Mouse (Mus musculus) kidney, adult 8-10 months (tissue): ENCODE measurements around the gene Tox3.

ENCODE experiments used
- DNase-seq, 2 experiments: peaks; one replicate each; pipeline ENCODE4 v3.0.0; 2022

The Tox3 gene

DNA sequence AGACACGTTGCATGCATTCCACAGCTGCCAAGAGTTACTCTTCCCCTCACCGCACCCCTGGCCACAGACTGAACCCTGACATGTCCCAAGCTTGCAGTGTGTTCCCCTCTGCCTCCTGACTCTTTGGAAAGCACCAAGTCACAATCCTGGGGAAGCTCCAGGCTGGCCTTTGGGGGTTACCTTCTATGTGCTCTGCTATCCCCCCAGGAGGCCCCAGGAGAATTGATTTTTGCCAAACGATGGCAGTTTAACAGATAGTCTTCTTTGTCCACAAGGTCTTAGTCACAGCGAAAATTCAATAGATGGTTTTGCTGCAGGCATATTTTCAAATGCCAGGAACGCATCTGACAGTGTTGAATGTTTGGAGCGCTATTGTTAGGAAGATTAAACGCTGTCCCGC, 115.6 kb downstream of the Tox3 start:
- no peak for DNase-seq

DNA sequence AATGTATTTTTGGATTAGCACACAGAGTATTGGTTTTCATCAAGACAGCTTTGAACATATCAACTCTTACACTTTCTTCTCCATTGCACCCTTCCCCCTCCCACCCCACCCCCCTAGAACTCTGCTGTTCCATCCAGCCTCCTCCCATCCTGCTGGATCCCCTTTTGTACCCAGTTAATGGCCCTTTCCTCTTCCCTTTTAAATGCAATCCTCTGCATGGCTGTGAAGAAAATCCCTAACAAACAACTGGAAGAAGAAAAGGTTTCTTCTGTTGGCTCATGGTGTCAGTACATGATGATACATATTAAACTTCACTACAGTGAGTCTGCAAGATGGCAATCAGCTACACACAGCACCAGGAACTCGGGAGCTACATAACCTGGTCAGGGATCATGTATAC, 124.0 kb downstream of the Tox3 start:
- DNase-seq = no peak

DNA sequence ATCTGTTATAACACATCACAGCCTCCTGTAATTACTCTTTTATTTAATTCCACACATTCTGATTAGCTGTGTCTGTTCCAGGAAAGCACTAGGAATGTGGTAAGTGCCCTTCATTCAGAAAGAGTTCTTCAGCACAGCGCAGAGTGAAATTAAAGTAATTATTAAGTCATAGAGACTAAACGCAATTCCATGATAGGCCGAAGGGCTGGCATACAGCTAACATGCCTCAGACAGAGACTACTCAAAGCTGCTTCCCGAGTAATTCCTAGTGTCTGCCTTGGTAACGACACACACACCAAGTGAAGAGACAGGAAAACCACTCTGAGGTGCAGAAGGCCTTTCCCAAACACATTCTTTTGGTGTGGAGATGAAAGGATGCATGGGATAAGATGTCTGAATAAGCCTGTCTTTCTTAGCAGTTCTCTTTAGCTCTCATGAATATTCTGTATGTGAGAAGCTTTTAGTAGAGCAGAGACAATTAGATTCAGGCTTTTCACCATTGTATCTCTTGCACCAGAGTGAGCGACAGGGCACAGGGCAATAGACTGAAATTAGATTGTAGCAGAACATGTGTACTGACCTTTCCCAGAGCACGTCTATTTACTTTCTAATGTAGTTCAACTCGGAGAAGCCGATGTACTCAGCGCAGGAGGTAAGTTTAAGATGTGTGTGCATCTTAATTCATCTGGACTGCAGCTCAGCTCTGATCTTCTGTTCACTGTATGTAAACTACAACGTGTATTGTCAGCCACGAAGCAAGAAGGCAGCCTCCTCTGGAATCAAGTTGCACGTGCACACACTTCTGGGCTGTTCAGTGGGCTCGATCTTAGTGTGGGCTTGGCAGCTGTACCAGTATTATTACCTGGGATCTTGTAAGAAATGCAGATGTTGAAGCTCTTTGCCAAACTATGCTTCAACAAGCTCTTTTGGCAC, 138.8 kb downstream of the Tox3 start:
- DNase-seq = no peak
